Mouse (Mus musculus): Measurements from ENCODE around the gene Tpsb2. TPM values are rescaled to one million over a fixed set of nuclear protein-coding genes. Genes with fewer than 3 reads are reported as not detected.
A peak's percentile ranks its signal among the peaks of the same experiment; 100 is the strongest.

Tpsb2 gene
- polyA plus RNA-seq, 1 experiment from 2014 or later = not detected

DNA sequence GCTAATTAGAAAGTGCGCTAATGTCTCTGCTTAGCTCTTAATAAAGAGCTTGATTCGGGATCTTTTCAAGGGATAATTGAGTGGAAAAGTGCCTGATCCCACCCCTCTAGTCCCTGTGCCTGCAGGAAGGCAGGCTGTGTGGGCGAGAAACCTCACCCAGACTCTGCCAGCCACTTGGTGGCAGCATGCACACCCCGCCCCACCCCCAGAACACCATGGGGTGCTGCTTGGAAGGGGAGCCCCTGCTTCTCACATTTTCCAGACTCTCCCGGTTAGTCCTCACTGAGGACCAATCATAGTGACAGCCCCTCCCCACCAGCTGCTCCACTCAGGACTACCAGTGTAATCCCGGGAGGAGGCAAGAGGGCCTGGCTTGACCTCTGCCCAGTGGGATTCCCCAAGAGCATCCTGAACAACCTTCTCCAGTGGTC lies 39.9 kb downstream of the Tpsb2 start:
- WGBS = 25% methylated on average over 6 of the region's 6 CpGs
- no peak for ATAC-seq (ENCODE audit: extremely low read depth, insufficient number of reproducible peaks, low FRiP score, low TSS enrichment)
- H3K4me2 ChIP-seq = peak overlapping the region; percentile 27

DNA sequence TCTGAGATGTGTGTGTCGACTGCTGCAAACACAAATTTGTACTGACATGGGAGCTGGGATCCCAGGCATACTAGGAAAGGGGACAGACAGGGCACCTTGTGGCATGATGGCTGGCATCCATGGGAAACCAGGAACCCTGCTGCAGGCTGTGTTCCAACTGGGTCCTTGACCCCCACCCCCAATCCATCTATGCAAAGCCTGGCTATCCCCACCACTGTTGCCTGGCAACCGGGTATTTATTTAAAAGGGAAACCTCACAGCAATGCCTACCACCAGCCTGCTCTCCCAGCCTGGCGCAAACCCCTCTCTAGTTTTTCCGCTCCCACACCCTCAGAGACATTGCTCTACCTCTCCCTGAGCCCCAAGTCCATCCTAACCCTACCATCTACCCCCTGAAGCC lies 41.2 kb downstream of the Tpsb2 start:
- Histone ChIP-seq H3K27me3 (replicated peaks) (no peaks in the 10 kb centered on the region), H3K4me3 (no peak overlapping the region), H3K27ac (replicated peaks) (peak overlapping the region; percentile 81), H3K9ac (peak overlapping the region; percentile 61; the same call in 1 of the 2 replicates), H3K9me3 (no peaks in the 10 kb centered on the region), H3K4me2 (no peak overlapping the region), H3K4me1 (peaks cover 78% of the 10 kb centered on the region), H3K36me3 (0 out of 2 replicates have a peak, but pooled peaks cover 5% of the 10 kb centered on the region)
- 68% methylated on average over 4 of the region's 4 CpGs for WGBS
- ATAC-seq (ENCODE audit: extremely low read depth, insufficient number of reproducible peaks, low FRiP score, low TSS enrichment) = no peak

More for the DNA sequence above, 39.9 kb downstream of the Tpsb2 start:
- Histone ChIP-seq H3K4me1 (peaks cover 75% of the 10 kb centered on the region), H3K36me3 (0 out of 2 replicates have a peak, but pooled peaks cover 5% of the 10 kb centered on the region), H3K4me3 (no peak overlapping the region), H3K27me3 (replicated peaks) (no peaks in the 10 kb centered on the region), H3K9me3 (no peaks in the 10 kb centered on the region), H3K27ac (replicated peaks) (peak overlapping the region; percentile 81), H3K9ac (peak overlapping the region; percentile 61)

DNA sequence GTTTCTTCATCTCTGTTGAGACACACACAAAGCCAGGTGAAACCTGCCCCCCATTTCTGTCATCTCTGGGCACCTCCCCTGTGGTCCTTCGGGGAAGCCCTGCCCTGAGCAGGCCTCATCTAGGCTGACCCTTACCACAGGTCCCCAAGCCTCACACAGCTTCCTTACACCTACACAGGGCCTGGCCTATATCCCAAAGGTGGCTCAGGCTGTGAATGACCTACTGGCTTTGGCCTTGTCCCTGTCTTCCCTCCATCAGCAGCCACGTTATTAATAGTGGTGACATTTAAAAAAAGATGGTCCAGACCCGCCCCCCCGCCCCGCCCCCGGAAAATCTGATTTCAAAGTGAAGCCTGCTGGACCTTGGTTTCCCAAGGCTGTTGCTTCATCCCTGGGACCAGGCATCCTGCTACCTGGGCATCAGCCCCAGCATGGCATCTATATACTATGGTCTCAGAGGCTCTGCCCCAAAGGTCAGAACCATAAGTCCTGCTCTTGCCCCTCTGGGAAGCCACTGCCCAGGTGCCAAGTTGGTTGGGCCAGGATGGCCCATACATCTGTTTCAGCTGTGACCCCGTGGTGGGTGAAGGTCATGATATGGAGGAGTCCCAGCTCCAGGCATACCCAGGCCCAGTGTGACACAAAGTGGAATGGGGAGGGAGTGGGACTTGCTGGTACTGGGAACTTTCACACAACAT lies 42.3 kb downstream of the Tpsb2 start:
- 56% methylated on average over 7 of the region's 7 CpGs for WGBS
- Histone ChIP-seq H3K27ac (replicated peaks) (peak overlapping the region; percentile 90), H3K4me1 (peaks cover 78% of the 10 kb centered on the region)

DNA sequence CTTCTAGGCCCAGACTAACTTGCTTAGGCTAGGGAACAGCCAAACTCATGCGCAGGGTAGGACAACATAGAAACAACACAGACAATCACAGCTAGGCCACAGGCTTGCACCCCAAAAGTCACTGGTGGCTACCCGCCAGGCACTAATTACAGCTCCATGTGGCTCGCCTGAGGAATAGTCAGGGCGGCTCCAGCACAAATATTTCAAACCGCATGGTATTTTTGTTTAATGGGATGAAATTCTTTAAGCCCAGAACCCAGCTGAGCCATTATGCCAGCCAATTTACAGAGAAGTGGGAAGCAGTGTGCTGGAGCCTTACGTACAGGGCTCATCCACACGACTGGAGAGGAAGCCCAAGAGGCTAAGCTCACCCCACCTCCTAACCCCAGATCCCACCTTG lies 43.5 kb downstream of the Tpsb2 start:
- Histone ChIP-seq H3K27ac (replicated peaks) (peak overlapping the region; percentile 90), H3K36me3 (no peaks in the 10 kb centered on the region), H3K27me3 (replicated peaks) (no peaks in the 10 kb centered on the region), H3K9ac (peak overlapping the region; percentile 70), H3K9me3 (no peaks in the 10 kb centered on the region), H3K4me1 (peaks cover 82% of the 10 kb centered on the region), H3K4me3 (no peak overlapping the region), H3K4me2 (peak overlapping the region; percentile 30; the same call in 1 of the 2 replicates)
- no peak for ATAC-seq (ENCODE audit: extremely low read depth, insufficient number of reproducible peaks, low FRiP score, low TSS enrichment)
- 72% methylated on average over 7 of the region's 7 CpGs for WGBS

More for the DNA sequence above, 42.3 kb downstream of the Tpsb2 start:
- ATAC-seq (ENCODE audit: extremely low read depth, insufficient number of reproducible peaks, low FRiP score, low TSS enrichment) = no peak
- Histone ChIP-seq H3K4me2 (no peak overlapping the region), H3K27me3 (replicated peaks) (no peaks in the 10 kb centered on the region), H3K4me3 (no peak overlapping the region), H3K9me3 (no peaks in the 10 kb centered on the region), H3K36me3 (0 out of 2 replicates have a peak, but pooled peaks cover 5% of the 10 kb centered on the region), H3K9ac (0 out of 2 replicates have a peak overlapping the region, but pooled peaks have one; percentile 1)

DNA sequence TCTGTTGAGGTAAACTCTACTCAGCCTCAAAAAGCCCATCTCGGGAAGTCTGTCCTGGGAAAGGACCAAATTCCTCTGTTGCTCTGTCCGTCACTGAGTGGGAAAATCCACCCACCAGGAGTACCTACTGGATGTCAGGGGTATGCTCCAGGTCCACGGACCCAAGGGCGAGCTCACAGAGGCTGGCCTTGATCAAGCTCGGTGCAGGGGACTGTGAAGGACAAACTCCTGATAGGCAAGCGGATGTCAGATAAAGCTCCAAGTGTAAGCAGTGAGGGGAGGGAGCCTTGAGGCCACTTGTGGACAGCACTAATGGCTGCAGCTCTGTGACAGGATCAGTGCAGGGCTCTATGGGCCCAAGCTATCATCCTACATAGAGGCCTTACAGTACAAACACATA lies 44.1 kb downstream of the Tpsb2 start:
- H3K4me1 ChIP-seq = peaks cover 82% of the 10 kb centered on the region
- H3K9ac ChIP-seq = peak overlapping the region; percentile 70
- peak overlapping the region; percentile 90 for H3K27ac ChIP-seq (replicated peaks)
- H3K4me2 ChIP-seq = peak overlapping the region; percentile 30
- 20% methylated on average over 6 of the region's 6 CpGs for WGBS
- H3K9me3 ChIP-seq = no peaks in the 10 kb centered on the region
- H3K4me3 ChIP-seq = no peak overlapping the region
- no peak for ATAC-seq (ENCODE audit: extremely low read depth, insufficient number of reproducible peaks, low FRiP score, low TSS enrichment)
- no peaks in the 10 kb centered on the region for H3K27me3 ChIP-seq (replicated peaks)
- no peaks in the 10 kb centered on the region for H3K36me3 ChIP-seq

DNA sequence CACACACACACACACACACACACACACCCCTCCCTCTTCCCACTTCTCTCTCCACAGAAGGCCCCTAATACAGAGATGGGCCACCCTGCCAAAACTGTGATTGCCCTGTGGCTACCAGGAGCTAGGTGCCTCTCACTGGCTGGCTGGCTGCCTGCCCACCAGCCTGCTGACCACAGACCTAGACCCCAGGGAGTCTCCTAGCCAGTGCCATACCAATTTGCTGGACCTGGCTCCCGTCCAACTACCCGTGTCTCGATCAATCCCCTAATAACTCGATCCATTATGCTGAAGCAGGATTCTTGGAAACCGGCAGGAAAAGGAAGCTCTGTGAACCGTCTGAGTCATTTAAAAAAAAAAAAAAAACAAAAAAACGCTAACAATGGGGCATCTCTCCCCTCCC lies 44.7 kb downstream of the Tpsb2 start:
- Histone ChIP-seq H3K9me3 (no peaks in the 10 kb centered on the region), H3K9ac (peak overlapping the region; percentile 70), H3K4me1 (peaks cover 82% of the 10 kb centered on the region), H3K36me3 (no peaks in the 10 kb centered on the region), H3K27ac (replicated peaks) (peak overlapping the region; percentile 90), H3K4me3 (no peak overlapping the region), H3K27me3 (replicated peaks) (no peaks in the 10 kb centered on the region), H3K4me2 (0 out of 2 replicates have a peak overlapping the region, but pooled peaks have one; percentile 30)
- ATAC-seq (ENCODE audit: extremely low read depth, insufficient number of reproducible peaks, low FRiP score, low TSS enrichment) = no peak
- WGBS = 32% methylated on average over 7 of the region's 7 CpGs

DNA sequence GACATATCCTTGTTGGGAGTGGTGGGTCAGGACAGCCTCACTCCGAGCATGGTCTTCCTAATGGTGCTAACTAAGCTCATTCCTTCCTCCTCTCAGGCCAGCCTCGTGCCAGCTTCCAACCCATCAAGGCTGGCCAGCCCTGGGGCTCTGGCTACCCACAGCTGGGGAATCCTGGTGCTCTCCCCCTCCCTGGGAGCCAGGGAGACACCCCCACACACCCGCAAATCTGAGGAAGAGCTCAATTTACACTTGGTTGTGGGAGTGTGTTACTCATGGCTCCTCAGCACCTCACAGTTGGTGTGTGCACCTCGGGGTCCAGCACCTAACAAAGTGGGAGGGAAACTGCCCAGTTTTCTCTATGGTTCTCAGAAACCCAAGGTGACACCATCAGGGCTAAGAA lies 45.1 kb downstream of the Tpsb2 start:
- Histone ChIP-seq H3K27ac (replicated peaks) (peak overlapping the region; percentile 90), H3K4me1 (peaks cover 82% of the 10 kb centered on the region), H3K27me3 (replicated peaks) (no peaks in the 10 kb centered on the region), H3K4me3 (no peak overlapping the region), H3K9me3 (no peaks in the 10 kb centered on the region), H3K36me3 (no peaks in the 10 kb centered on the region), H3K4me2 (no peak overlapping the region), H3K9ac (peak overlapping the region; percentile 70)
- no peak for ATAC-seq (ENCODE audit: extremely low read depth, insufficient number of reproducible peaks, low FRiP score, low TSS enrichment)
- 31% methylated on average over 4 of the region's 4 CpGs for WGBS

DNA sequence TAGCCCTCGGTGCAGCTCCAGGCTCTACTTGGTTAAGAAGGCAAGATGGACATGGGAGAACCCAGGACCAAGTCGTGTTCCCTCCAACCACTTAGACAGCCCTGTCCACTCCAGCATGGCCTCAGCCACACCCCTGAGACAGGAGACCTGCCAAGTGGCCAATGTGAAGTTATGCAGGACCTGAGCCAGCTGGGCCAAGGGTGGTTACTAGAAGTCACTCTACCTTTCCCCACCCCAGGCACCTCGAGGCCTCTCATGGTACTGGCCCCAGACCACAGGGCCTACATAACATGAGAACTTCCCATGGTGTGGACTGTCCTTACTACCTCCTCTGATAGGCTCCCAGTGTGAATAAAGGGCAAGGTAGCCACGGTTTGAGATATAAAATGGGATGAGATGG lies 48.1 kb downstream of the Tpsb2 start:
- H3K4me2 ChIP-seq = no peak overlapping the region
- ATAC-seq (ENCODE audit: extremely low read depth, insufficient number of reproducible peaks, low FRiP score, low TSS enrichment) = no peak
- H3K36me3 ChIP-seq = no peaks in the 10 kb centered on the region
- 33% methylated on average over 4 of the region's 4 CpGs for WGBS
- peaks cover 79% of the 10 kb centered on the region for H3K4me1 ChIP-seq
- H3K27ac ChIP-seq (replicated peaks) = 0 out of 2 replicates have a peak overlapping the region, but pooled peaks have one; percentile 83
- no peaks in the 10 kb centered on the region for H3K27me3 ChIP-seq (replicated peaks)
- H3K9ac ChIP-seq = no peak overlapping the region
- H3K4me3 ChIP-seq = no peak overlapping the region
- no peaks in the 10 kb centered on the region for H3K9me3 ChIP-seq

DNA sequence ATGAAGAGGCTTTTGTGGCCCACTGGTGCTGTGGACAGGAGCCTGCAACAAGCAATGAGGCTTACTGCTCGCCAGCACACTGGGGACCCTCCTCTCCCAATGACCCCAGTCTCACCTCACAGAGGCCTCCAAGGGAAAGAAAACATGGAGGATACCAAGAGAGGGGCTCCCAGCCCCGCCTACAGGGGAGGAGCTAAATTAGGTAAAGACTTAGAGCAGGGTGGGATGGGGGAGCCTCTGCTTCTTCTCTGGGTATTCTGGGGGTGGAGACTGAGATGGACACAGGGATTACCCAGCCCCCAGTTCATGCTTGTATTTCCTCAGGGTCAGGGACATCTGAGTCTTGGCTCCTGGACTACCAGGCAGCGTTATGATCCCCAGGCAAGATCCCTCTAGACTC lies 48.8 kb downstream of the Tpsb2 start:
- no peak for ATAC-seq (ENCODE audit: extremely low read depth, insufficient number of reproducible peaks, low FRiP score, low TSS enrichment)
- Histone ChIP-seq H3K9me3 (no peaks in the 10 kb centered on the region), H3K4me1 (peaks cover 79% of the 10 kb centered on the region), H3K27me3 (replicated peaks) (no peaks in the 10 kb centered on the region), H3K4me3 (no peak overlapping the region), H3K4me2 (no peak overlapping the region), H3K9ac (peak overlapping the region; percentile 66), H3K27ac (replicated peaks) (peak overlapping the region; percentile 83), H3K36me3 (no peaks in the 10 kb centered on the region)
- WGBS = 37% methylated on average over 3 of the region's 3 CpGs

DNA sequence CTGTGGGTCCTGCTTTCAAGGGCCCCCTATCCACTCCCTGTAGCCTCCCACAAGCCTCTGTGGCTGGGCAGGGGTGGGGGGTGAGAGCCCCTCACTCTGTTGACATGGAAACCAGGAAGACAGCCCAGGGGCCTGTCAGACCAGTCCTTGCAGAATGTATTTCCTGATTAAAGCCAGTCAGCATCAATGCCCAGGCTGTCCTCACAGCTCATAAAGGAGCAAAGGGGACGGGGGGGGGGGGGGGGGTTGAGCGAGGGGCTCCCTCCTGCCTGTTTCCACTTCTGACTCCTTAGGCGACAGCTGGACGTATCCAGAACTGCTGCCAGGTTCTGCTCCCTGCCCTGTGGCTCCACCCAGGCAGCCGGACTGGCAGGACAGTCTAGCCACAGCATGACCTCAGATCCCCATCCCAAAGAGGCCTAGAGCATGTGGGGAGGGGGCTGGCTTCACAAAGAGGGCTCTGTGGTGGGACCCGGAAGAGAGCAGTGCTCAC lies 49.4 kb downstream of the Tpsb2 start:
- 15% methylated on average over 5 of the region's 6 CpGs for WGBS
- Histone ChIP-seq H3K9ac (peak overlapping the region; percentile 66), H3K4me1 (peaks cover 78% of the 10 kb centered on the region), H3K36me3 (no peaks in the 10 kb centered on the region), H3K27ac (replicated peaks) (peak overlapping the region; percentile 83), H3K9me3 (no peaks in the 10 kb centered on the region), H3K4me2 (peak overlapping the region; percentile 27), H3K27me3 (replicated peaks) (no peaks in the 10 kb centered on the region), H3K4me3 (no peak overlapping the region)
- no peak for ATAC-seq (ENCODE audit: extremely low read depth, insufficient number of reproducible peaks, low FRiP score, low TSS enrichment)

DNA sequence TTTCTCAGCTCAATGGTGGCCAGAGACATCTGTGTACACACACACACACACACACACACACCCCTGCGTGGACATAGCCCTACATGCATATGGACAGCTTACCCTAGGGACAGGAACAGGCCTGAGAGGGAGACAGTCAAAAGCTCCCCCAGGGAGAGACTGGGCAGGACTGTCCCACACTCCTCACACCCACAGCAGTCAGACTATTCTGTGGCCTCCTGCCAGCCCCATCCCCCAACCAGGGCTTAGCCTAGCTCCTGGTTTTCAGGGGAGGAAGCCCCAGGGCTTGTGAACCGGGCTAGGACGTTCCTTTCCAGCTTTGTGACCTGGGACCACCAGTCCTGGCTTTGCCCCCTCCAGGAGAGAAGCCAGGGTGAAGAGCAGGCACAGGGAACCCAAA lies 50.1 kb downstream of the Tpsb2 start:
- no peaks in the 10 kb centered on the region for H3K27me3 ChIP-seq (replicated peaks)
- ATAC-seq (ENCODE audit: extremely low read depth, insufficient number of reproducible peaks, low FRiP score, low TSS enrichment) = no peak
- peak overlapping the region; percentile 83 for H3K27ac ChIP-seq (replicated peaks)
- H3K9me3 ChIP-seq = no peaks in the 10 kb centered on the region
- H3K9ac ChIP-seq = peak overlapping the region; percentile 66
- peak overlapping the region; percentile 27 for H3K4me2 ChIP-seq
- 18% methylated on average over 3 of the region's 3 CpGs for WGBS
- peaks cover 77% of the 10 kb centered on the region for H3K4me1 ChIP-seq
- no peaks in the 10 kb centered on the region; the same call in 1 of the 2 replicates for H3K36me3 ChIP-seq
- no peak overlapping the region for H3K4me3 ChIP-seq

Measured in heart, embryonic 13.5 days (tissue).